Mouse (Mus musculus) midbrain, embryonic 10.5 days (tissue): Measurements from ENCODE around the gene BC051665. TPM values are rescaled to one million over a fixed set of nuclear protein-coding genes. Genes with fewer than 3 reads are reported as not detected.
A peak's percentile ranks its signal among the peaks of the same experiment; 100 is the strongest.

ENCODE experiments used
- DNase-seq: peaks from one replicate; pipeline ENCODE4 v3.0.0-alpha.2; 2017; ENCODE audit warnings: low spot score
- H3K27ac ChIP-seq: fragments of 300-500 bp; sonication (generic); replicated peaks from 2 replicates; pipeline ENCODE4 v1.5.1; 2016; ENCODE audit warnings: mild to moderate bottlenecking
- H3K27me3 ChIP-seq: fragments of 300-500 bp; sonication (generic); 2 replicates; pipeline ENCODE4 v1.6.1; 2016; ENCODE audit warnings: low read depth, mild to moderate bottlenecking; ENCODE audit not compliant: poor library complexity, severe bottlenecking
- H3K36me3 ChIP-seq: fragments of 300-500 bp; sonication (generic); 2 replicates; pipeline ENCODE4 v1.6.1; 2016; ENCODE audit warnings: mild to moderate bottlenecking, moderate library complexity
- H3K4me1 ChIP-seq: fragments of 300-500 bp; sonication (generic); 2 replicates; pipeline ENCODE4 v1.6.1; 2016
- H3K4me3 ChIP-seq: fragments of 300-500 bp; sonication (generic); 2 replicates; pipeline ENCODE4 v1.5.1; 2016; ENCODE audit warnings: mild to moderate bottlenecking, moderate library complexity
- H3K9me3 ChIP-seq: fragments of 300-500 bp; sonication (generic); replicated peaks from 2 replicates; pipeline ENCODE4 v1.6.1; 2016; ENCODE audit warnings: mild to moderate bottlenecking
- WGBS: fragments of 180-500 bp; shearing (Covaris S2); methylation state at CpG from one replicate; pipeline ENCODE4 v1.1.7; 2016; 5-methylcytosine and 5-hydroxymethylcytosine counted together
- polyA plus RNA-seq: library from polyadenylated mRNA; unstranded; fragments of >200 nt; fragmentation: Nextera tagmentation; extraction: Ambion mirVana; gene quantifications from 2 replicates; pipeline ENCODE4 v1.2.1, GENCODE M21; 2016

BC051665 gene
- polyA plus RNA-seq, 1 experiment from 2014 or later, result not detected

- Histone ChIP-seq H3K4me3 (no peak overlapping the region), H3K36me3 (peaks cover 66% of the 10 kb centered on the region), H3K9me3 (no peaks in the 10 kb centered on the region), H3K4me1 (no peaks in the 10 kb centered on the region), H3K27ac (no peak overlapping the region), H3K27me3 (no peaks in the 10 kb centered on the region)
- DNase-seq, result no peak
- 94% methylated on average over 13 of the region's 13 CpGs for WGBS
These were observed 28.9 kb downstream of the BC051665 start for GRCm38 (mm10) chr13:60757292-60757691.

GRCm38 (mm10) chr13:60755251-60755650 lies 30.9 kb downstream of the BC051665 start:
- no peaks in the 10 kb centered on the region for H3K4me1 ChIP-seq
- no peak overlapping the region for H3K27ac ChIP-seq
- no peak overlapping the region for H3K4me3 ChIP-seq
- H3K36me3 ChIP-seq, result peaks cover 68% of the 10 kb centered on the region
- H3K9me3 ChIP-seq, result no peaks in the 10 kb centered on the region
- no peaks in the 10 kb centered on the region for H3K27me3 ChIP-seq
- no peak for DNase-seq
- WGBS, result 82% methylated on average over 2 of the region's 2 CpGs

- peaks cover 83% of the 10 kb centered on the region for H3K36me3 ChIP-seq
These were observed 32.9 kb downstream of the BC051665 start for GRCm38 (mm10) chr13:60753216-60753615.

GRCm38 (mm10) chr13:60750930-60751329 lies 35.2 kb downstream of the BC051665 start:
- Histone ChIP-seq H3K4me1 (no peaks in the 10 kb centered on the region), H3K9me3 (no peaks in the 10 kb centered on the region), H3K27me3 (no peaks in the 10 kb centered on the region), H3K27ac (no peak overlapping the region), H3K4me3 (no peak overlapping the region), H3K36me3 (peaks cover 70% of the 10 kb centered on the region)
- 89% methylated on average over 7 of the region's 7 CpGs for WGBS
- DNase-seq, result no peak

More at GRCm38 (mm10) chr13:60753216-60753615, 32.9 kb downstream of the BC051665 start:
- no peak for DNase-seq
- Histone ChIP-seq H3K27ac (no peak overlapping the region), H3K4me1 (no peaks in the 10 kb centered on the region), H3K4me3 (no peak overlapping the region), H3K27me3 (no peaks in the 10 kb centered on the region), H3K9me3 (no peaks in the 10 kb centered on the region)
- WGBS, result 92% methylated on average over 6 of the region's 6 CpGs

- 87% methylated on average over 2 of the region's 2 CpGs for WGBS
- H3K4me1 ChIP-seq, result no peaks in the 10 kb centered on the region
- no peak overlapping the region for H3K27ac ChIP-seq
- peaks cover 57% of the 10 kb centered on the region for H3K36me3 ChIP-seq
- H3K4me3 ChIP-seq, result no peak overlapping the region
- no peaks in the 10 kb centered on the region for H3K27me3 ChIP-seq
- no peak for DNase-seq
- H3K9me3 ChIP-seq, result no peaks in the 10 kb centered on the region
These were observed 37.6 kb downstream of the BC051665 start for GRCm38 (mm10) chr13:60748556-60748955.

DNA sequence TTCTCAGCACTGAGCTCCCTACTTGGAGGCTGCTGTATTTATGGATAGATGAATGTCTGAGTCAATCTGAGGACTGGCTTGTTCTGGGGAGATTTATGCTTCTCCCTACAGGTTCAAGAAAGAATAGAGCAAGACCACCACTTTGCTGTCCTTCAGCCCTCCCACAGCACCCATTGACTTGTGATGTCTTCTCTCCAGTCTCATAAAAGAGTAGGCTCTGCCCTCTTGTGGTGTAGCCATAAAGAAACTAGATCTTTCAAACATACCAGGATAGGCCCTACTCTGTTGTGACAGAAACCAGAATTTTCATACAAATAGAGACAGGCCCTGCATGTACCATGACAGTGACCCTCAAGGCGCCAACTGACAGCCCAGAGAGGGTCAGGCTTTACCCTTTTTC lies 39.0 kb downstream of the BC051665 start:
- WGBS, result 81% methylated on average over 1 of the region's 1 CpGs
- Histone ChIP-seq H3K9me3 (no peaks in the 10 kb centered on the region), H3K27me3 (no peaks in the 10 kb centered on the region), H3K36me3 (peaks cover 46% of the 10 kb centered on the region), H3K27ac (no peak overlapping the region), H3K4me3 (no peak overlapping the region), H3K4me1 (no peaks in the 10 kb centered on the region)
- DNase-seq, result no peak

DNA sequence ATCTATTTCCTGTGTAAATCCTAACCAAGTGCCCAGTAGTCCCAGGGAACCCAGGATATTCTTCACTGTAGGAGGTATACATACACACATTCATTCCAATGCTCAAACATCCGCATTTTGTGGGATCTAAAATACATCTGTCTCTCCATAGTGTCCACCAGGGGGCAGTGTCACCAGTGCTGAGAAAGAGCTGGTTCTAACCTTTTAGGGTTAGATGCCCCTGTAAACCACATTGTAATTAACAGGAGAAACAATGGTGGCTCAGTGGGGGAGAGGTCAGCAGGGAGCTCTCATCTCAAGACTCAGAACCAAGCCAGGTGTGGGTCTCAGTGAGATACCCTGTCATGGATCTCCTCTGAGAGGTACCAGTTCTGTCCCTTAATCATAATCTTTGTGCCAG lies 39.9 kb downstream of the BC051665 start:
- Histone ChIP-seq H3K36me3 (peaks cover 46% of the 10 kb centered on the region), H3K4me3 (no peak overlapping the region), H3K4me1 (no peaks in the 10 kb centered on the region), H3K27me3 (no peaks in the 10 kb centered on the region), H3K27ac (no peak overlapping the region), H3K9me3 (no peaks in the 10 kb centered on the region)
- peak; percentile 35 for DNase-seq
- WGBS, result 53% methylated on average over 1 of the region's 1 CpGs

DNA sequence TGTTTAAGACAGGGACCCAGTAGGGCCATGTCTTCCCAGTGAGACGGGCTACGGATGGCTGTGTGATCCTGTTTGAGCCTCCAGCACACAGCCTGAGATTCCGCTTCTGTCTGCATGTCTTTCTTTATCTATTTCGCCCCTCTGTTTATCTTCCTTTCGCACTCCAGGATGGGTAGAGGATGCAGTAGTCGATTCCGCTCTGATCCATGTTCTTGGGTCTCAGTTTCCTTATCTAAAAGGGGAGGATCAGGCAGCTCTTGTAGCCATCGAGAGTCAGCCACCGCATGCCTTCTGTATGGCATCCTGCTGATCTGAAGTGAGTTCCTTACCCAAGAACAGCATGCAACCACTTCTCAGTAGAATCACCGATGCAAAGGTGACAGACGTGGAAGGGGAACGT lies 40.8 kb downstream of the BC051665 start:
- H3K4me1 ChIP-seq, result no peaks in the 10 kb centered on the region
- 93% methylated on average over 12 of the region's 12 CpGs for WGBS
- H3K4me3 ChIP-seq, result no peak overlapping the region
- H3K27me3 ChIP-seq, result no peaks in the 10 kb centered on the region
- H3K9me3 ChIP-seq, result no peaks in the 10 kb centered on the region
- no peak for DNase-seq
- peaks cover 40% of the 10 kb centered on the region for H3K36me3 ChIP-seq
- H3K27ac ChIP-seq, result no peak overlapping the region

DNA sequence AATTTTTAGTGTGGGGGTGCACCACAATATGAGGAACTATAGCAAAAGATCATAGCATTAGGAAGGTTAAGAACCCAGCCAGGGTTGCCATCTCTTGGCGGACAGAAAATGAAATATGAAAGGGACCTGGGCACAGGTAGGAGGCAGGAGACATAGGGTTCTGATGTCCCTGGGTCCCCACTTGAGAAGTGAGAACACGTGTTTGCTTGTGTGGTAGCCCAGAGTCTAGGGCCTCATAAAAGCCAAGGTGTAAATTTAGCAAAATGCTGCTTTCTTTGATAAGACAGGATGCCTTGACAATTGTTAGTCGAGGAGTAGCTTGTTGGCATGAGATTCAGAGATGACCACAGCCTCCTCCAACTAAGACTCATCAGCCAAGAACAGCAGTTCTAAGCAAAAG lies 41.4 kb downstream of the BC051665 start:
- WGBS, result 90% methylated on average over 3 of the region's 3 CpGs
- Histone ChIP-seq H3K4me1 (no peaks in the 10 kb centered on the region), H3K27me3 (no peaks in the 10 kb centered on the region), H3K36me3 (peaks cover 40% of the 10 kb centered on the region), H3K27ac (no peak overlapping the region), H3K4me3 (no peak overlapping the region), H3K9me3 (no peaks in the 10 kb centered on the region; the same call in 1 of the 2 replicates)
- DNase-seq, result no peak

DNA sequence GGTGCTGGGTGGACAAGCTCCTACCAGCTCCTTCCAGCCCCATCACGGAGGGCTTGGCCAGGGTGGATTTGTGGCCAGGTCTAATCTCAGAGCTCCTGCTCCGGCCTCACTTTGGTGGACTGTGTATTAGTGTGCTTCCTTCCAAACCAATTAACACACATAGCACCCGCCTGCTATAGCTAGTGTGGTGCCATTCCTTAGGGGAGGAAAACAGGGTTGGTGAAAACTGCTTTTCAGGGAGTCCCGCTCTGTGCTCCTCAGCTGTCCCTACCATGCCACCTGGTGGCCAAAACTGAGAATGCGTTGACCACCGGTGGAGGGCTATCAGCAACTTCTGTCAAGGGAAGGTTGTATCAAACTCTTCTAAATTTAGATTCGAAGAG lies 42.1 kb downstream of the BC051665 start:
- peak; percentile 79 for DNase-seq
- H3K4me1 ChIP-seq, result no peaks in the 10 kb centered on the region
- H3K36me3 ChIP-seq, result peaks cover 38% of the 10 kb centered on the region
- H3K9me3 ChIP-seq, result no peaks in the 10 kb centered on the region; the same call in 1 of the 2 replicates
- 43% methylated on average over 7 of the region's 7 CpGs for WGBS
- no peak overlapping the region for H3K27ac ChIP-seq
- H3K4me3 ChIP-seq, result no peak overlapping the region
- H3K27me3 ChIP-seq, result no peaks in the 10 kb centered on the region

- no peak for DNase-seq
- WGBS, result 83% methylated on average over 13 of the region's 13 CpGs
These were observed 42.6 kb downstream of the BC051665 start for GRCm38 (mm10) chr13:60743381-60744077.

GRCm38 (mm10) chr13:60742611-60743010 lies 43.6 kb downstream of the BC051665 start:
- no peak overlapping the region for H3K27ac ChIP-seq
- no peaks in the 10 kb centered on the region; the same call in 1 of the 2 replicates for H3K9me3 ChIP-seq
- H3K36me3 ChIP-seq, result peaks cover 25% of the 10 kb centered on the region
- H3K4me3 ChIP-seq, result no peak overlapping the region
- 95% methylated on average over 3 of the region's 3 CpGs for WGBS
- H3K4me1 ChIP-seq, result peaks cover 6% of the 10 kb centered on the region
- no peaks in the 10 kb centered on the region for H3K27me3 ChIP-seq
- DNase-seq, result no peak

More at GRCm38 (mm10) chr13:60743381-60744077, 42.6 kb downstream of the BC051665 start:
- no peaks in the 10 kb centered on the region for H3K4me1 ChIP-seq
- H3K4me3 ChIP-seq, result no peak overlapping the region
- H3K9me3 ChIP-seq, result no peaks in the 10 kb centered on the region; the same call in 1 of the 2 replicates
- no peak overlapping the region for H3K27ac ChIP-seq
- H3K36me3 ChIP-seq, result peaks cover 33% of the 10 kb centered on the region
- H3K27me3 ChIP-seq, result no peaks in the 10 kb centered on the region

- Histone ChIP-seq H3K36me3 (peaks cover 39% of the 10 kb centered on the region), H3K4me1 (peaks cover 10% of the 10 kb centered on the region), H3K9me3 (no peaks in the 10 kb centered on the region; the same call in 1 of the 2 replicates), H3K27ac (no peak overlapping the region), H3K4me3 (no peak overlapping the region), H3K27me3 (no peaks in the 10 kb centered on the region)
- WGBS, result 90% methylated on average over 6 of the region's 6 CpGs
- no peak for DNase-seq
These were observed 45.9 kb downstream of the BC051665 start for GRCm38 (mm10) chr13:60740248-60740647.
